Mouse (Mus musculus) embryonic facial prominence, embryonic 15.5 days (tissue): ENCODE measurements around the gene Thbs4. TPM values are rescaled to one million over a fixed set of nuclear protein-coding genes. Genes with fewer than 3 reads are reported as not detected.
"Not testable (repeated sequence)": the region's sequence is repeated elsewhere in the genome, so short reads cannot be mapped to it uniquely, and the experiment has no call there.

Experiments used
- ATAC-seq: fragments of 200-750 bp; cut with Nextera tagmentation; 2 replicates; pipeline ENCODE4 v1.8.0; 2017; ENCODE audit warnings: low read depth, moderate TSS enrichment; ENCODE audit not compliant: insufficient number of reproducible peaks, low FRiP score, low TSS enrichment
- H3K27ac ChIP-seq: fragments of 300-500 bp; sonication (generic); replicated peaks from 2 replicates; pipeline ENCODE4 v1.5.1; 2015; ENCODE audit warnings: mild to moderate bottlenecking, inconsistent platforms
- H3K27me3 ChIP-seq: fragments of 300-500 bp; sonication (generic); 2 replicates; pipeline ENCODE4 v1.6.1; 2015; ENCODE audit warnings: inconsistent platforms
- H3K36me3 ChIP-seq: fragments of 300-500 bp; sonication (generic); 2 replicates; pipeline ENCODE4 v1.6.1; 2015; ENCODE audit warnings: mild to moderate bottlenecking, inconsistent platforms
- H3K4me1 ChIP-seq: fragments of 300-500 bp; sonication (generic); 2 replicates; pipeline ENCODE4 v1.6.1; 2015; ENCODE audit warnings: inconsistent platforms
- H3K4me2 ChIP-seq: fragments of 300-500 bp; sonication (generic); replicated peaks from 2 replicates; pipeline ENCODE4 v1.6.1; 2015; ENCODE audit warnings: mild to moderate bottlenecking, inconsistent platforms
- H3K4me3 ChIP-seq: fragments of 300-500 bp; sonication (generic); replicated peaks from 2 replicates; pipeline ENCODE4 v1.5.1; 2015; ENCODE audit warnings: mild to moderate bottlenecking, inconsistent platforms
- H3K9ac ChIP-seq: fragments of 300-500 bp; sonication (generic); 2 replicates; pipeline ENCODE4 v1.6.1; 2015; ENCODE audit warnings: inconsistent platforms
- H3K9me3 ChIP-seq: fragments of 300-500 bp; sonication (generic); replicated peaks from 2 replicates; pipeline ENCODE4 v1.6.1; 2016; ENCODE audit warnings: inconsistent platforms
- WGBS: fragments of 180-500 bp; shearing (Covaris S2); methylation state at CpG from one replicate; pipeline ENCODE4 v1.1.7; 2015; 5-methylcytosine and 5-hydroxymethylcytosine counted together
- polyA plus RNA-seq: library from polyadenylated mRNA; unstranded; fragments of >200 nt; fragmentation: Nextera tagmentation; extraction: Ambion mirVana; gene quantifications from 2 replicates; pipeline ENCODE4 v1.2.1, GENCODE M21; 2015

Gene Thbs4
- polyA plus RNA-seq: 30.8 and 51.3 TPM in 2 replicates

DNA sequence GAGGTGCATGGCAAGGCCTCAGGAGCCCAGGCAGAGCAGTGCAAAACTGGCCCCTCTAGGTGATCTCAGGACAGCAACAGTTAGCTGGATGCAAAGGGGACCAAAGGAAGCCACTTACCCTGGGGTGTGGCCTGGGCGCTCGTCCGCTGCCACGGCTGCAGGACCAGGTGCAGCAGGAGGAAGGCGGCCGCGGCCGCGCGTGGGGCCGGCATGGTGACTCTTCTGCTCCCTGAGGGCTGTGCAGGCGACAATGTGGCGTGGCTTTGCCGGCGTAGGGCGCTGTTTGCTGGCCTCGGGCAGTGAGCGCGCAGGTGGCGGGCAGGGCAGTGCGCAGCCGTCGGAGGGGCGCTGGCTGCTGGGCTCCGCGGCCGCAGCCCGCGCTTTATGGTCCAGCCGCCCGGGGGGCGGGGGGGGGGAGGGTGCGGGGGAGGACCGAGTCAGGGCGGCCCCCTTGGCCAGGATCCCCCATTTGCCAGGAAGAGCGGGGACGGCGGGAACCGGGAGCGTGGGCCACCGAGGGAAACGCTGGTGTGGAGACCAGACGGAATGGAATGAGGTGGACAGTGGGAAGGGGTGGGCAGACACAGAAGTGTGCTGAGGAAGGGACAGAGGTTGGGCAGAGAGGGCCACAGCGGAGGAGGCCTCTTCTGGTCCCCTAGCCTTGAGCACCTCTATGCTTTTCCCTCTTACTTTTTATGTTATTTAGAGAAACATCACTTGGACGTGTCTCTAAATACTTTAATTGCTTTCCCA, at the start of gene Thbs4:
TSS of gene Thbs4 (minus strand) at position 357 of the 753 bp plus-strand sequence.
- 0 out of 2 replicates have a peak, but pooled peaks have one; percentile 34 for ATAC-seq
- H3K27ac ChIP-seq: no peak within 1 kb of the TSS
- H3K36me3 ChIP-seq: no peaks in the 10 kb centered on the region
- no peaks in the 10 kb centered on the region for H3K9me3 ChIP-seq
- H3K9ac ChIP-seq: no peak within 1 kb of the TSS
- peak within 1 kb of the TSS; percentile 41 for H3K4me3 ChIP-seq
- peaks cover 8% of the 10 kb centered on the region for H3K4me1 ChIP-seq
- peak within 1 kb of the TSS; percentile 78 for H3K4me2 ChIP-seq
- 6% methylated on average over 36 of the region's 45 CpGs for WGBS
- peaks cover 24% of the 10 kb centered on the region for H3K27me3 ChIP-seq

DNA sequence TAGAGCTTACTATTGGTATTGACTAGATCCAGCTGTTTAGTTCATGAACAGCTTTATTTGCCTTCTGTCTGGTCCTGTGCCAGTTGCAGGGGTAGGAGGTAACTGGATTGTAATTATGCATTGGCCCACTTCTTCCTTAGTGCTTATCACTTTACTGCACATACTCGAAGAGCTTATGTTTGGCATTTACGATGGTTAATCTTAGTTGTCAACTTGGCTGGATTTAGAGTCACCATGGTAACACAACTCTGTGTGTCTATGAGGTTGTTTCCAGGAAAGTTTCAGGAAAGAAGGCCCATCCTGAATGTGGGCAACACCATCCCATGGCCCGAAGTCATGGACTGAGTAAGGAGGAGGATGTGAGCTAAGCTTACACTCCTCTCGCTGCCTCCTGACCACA, 38.5 kb upstream of the Thbs4 start:
- H3K4me1 ChIP-seq: peaks cover 15% of the 10 kb centered on the region

DNA sequence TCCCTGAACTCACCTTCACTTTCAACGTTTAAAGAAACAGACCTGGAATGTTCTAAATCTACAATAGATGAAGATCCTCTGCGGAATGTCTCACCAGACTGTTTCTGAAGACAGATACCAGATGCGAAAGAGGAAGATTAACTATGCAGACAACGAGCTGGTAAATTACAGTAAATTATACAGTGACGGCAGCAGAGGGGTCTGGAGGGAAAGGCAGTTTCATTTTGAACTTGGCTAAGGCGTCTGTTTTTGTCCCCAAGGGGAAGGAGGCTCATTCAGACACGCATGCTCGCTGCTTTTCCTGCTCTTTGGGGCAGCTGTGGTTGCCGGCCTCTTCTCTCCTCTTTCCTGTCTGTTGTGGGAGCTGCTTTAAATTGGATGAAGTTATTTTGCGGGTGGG, 34.2 kb upstream of the Thbs4 start:
- H3K9me3 ChIP-seq: no peaks in the 10 kb centered on the region
- no peaks in the 10 kb centered on the region for H3K36me3 ChIP-seq
- no peaks in the 10 kb centered on the region for H3K27me3 ChIP-seq
- H3K27ac ChIP-seq: peak overlapping the region; percentile 28; the same call in 1 of the 2 replicates
- H3K4me1 ChIP-seq: peaks cover 15% of the 10 kb centered on the region
- H3K4me3 ChIP-seq: 0 out of 2 replicates have a peak overlapping the region, but pooled peaks have one; percentile 8
- ATAC-seq: no peak; the same call in 1 of the 2 replicates
- 28% methylated on average over 10 of the region's 10 CpGs for WGBS
- H3K4me2 ChIP-seq: peak overlapping the region; percentile 34; the same call in 1 of the 2 replicates
- no peak overlapping the region for H3K9ac ChIP-seq

More for the DNA sequence above, 38.5 kb upstream of the Thbs4 start:
- Histone ChIP-seq H3K9me3 (no peaks in the 10 kb centered on the region), H3K27ac (no peak overlapping the region), H3K9ac (no peak overlapping the region), H3K27me3 (no peaks in the 10 kb centered on the region), H3K36me3 (no peaks in the 10 kb centered on the region), H3K4me3 (no peak overlapping the region), H3K4me2 (no peak overlapping the region)
- 85% methylated on average over 4 of the region's 4 CpGs for WGBS
- ATAC-seq: no peak

DNA sequence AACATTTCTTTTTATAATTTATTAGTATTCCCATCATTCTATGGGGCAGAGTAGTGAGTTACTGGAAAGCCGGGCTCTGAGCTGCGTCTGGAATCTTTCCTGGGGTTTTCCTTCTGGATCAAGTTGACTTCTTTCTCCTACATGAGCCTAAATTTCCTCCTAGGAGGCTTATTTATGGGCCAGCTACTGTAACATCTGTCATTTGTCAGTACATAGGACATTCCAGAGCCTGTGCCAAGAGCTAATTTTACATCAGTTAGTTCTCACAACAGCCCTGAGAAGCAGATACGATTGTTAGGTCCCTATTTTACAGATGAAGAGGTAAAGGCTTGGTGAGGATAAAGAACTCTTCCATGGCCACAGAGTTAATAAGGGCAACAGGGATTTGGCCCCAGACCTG, 22.7 kb upstream of the Thbs4 start:
- Histone ChIP-seq H3K27me3 (no peaks in the 10 kb centered on the region), H3K4me1 (0 out of 2 replicates have a peak, but pooled peaks cover 6% of the 10 kb centered on the region), H3K4me3 (no peak overlapping the region), H3K9ac (no peak overlapping the region), H3K9me3 (no peaks in the 10 kb centered on the region), H3K4me2 (no peak overlapping the region), H3K27ac (no peak overlapping the region), H3K36me3 (no peaks in the 10 kb centered on the region)
- WGBS: 42% methylated on average over 3 of the region's 3 CpGs
- no peak for ATAC-seq

DNA sequence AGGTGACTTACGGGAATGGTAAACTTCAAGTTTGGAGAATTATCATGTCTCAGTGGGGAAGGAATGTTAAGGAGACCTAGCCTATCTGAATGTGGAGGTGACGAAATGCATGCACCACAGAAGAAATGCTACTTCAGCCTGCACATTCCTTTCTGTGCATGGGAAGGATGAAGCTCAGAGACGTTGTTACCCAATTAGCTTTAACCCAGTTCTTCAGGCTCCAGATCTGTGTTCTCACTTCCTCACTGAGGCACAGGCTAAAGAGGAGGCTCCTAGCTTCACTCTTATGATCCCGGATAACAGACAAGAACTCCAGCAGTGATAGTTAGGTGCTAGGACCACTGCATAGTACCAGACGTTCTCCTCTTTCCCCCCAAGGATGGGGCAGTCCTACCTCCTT, 21.7 kb upstream of the Thbs4 start:
- H3K27ac ChIP-seq: no peak overlapping the region
- H3K36me3 ChIP-seq: no peaks in the 10 kb centered on the region
- H3K27me3 ChIP-seq: no peaks in the 10 kb centered on the region
- H3K4me3 ChIP-seq: no peak overlapping the region
- H3K9me3 ChIP-seq: no peaks in the 10 kb centered on the region
- no peak overlapping the region for H3K4me2 ChIP-seq
- ATAC-seq: no peak
- 0 out of 2 replicates have a peak, but pooled peaks cover 6% of the 10 kb centered on the region for H3K4me1 ChIP-seq
- 81% methylated on average over 5 of the region's 5 CpGs for WGBS
- no peak overlapping the region for H3K9ac ChIP-seq

GRCm38 (mm10) chr13:92810592-92810991, 16.0 kb upstream of the Thbs4 start:
- ATAC-seq, H3K36me3 ChIP-seq, H3K4me2 ChIP-seq, H3K9me3 ChIP-seq, H3K4me1 ChIP-seq, H3K27me3 ChIP-seq, H3K4me3 ChIP-seq, H3K27ac ChIP-seq, H3K9ac ChIP-seq: not testable (repeated sequence)
- WGBS: 85% methylated on average over 1 of the region's 1 CpGs

GRCm38 (mm10) chr13:92807849-92808248, 13.2 kb upstream of the Thbs4 start:
- Histone ChIP-seq H3K36me3 (no peaks in the 10 kb centered on the region), H3K9ac (no peak overlapping the region), H3K27me3 (no peaks in the 10 kb centered on the region), H3K4me1 (no peaks in the 10 kb centered on the region), H3K9me3 (no peaks in the 10 kb centered on the region), H3K4me2 (no peak overlapping the region), H3K4me3 (no peak overlapping the region), H3K27ac (no peak overlapping the region)
- WGBS: 86% methylated on average over 3 of the region's 3 CpGs
- ATAC-seq: no peak

GRCm38 (mm10) chr13:92806785-92807184, 12.2 kb upstream of the Thbs4 start:
- Histone ChIP-seq H3K4me3 (no peak overlapping the region), H3K9me3 (no peaks in the 10 kb centered on the region), H3K4me1 (no peaks in the 10 kb centered on the region), H3K36me3 (no peaks in the 10 kb centered on the region), H3K27ac (no peak overlapping the region), H3K27me3 (no peaks in the 10 kb centered on the region), H3K9ac (no peak overlapping the region), H3K4me2 (no peak overlapping the region)
- ATAC-seq: no peak

DNA sequence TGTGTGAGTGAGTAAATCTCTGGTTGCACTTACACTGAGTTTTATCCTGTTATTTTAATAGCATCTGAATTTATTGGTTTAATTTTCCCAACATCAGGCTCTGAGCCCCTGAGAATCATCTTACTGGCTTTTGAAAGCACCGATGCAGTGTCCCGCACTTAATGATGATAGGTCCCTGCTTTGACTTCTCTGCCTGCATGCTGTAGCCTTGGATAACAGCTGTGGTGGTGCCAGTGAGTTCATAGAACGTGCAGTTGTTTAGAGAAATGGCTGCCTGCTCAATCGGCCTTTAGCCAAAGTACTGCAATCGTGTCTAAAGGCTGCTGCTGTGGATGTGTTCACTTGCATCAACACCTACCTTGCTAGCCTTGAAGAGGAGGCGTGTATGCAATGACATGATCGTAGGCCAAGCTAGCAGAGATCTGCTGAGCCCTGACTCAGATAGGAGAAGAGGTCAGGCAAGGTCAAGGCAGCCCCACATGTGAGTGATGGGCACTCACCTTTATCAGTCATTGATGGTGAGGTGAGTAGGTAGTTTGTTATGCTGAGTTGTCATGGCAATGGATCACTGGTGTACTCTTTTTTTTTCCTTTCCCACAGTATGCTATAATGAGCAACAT, 4.8 kb upstream of the Thbs4 start:
- Histone ChIP-seq H3K4me3 (no peak overlapping the region), H3K27ac (0 out of 2 replicates have a peak overlapping the region, but pooled peaks have one; percentile 39), H3K9me3 (no peaks in the 10 kb centered on the region), H3K27me3 (peaks cover 15% of the 10 kb centered on the region), H3K4me1 (peaks cover 5% of the 10 kb centered on the region), H3K36me3 (no peaks in the 10 kb centered on the region), H3K9ac (no peak overlapping the region), H3K4me2 (no peak overlapping the region)
- WGBS: 62% methylated on average over 7 of the region's 7 CpGs
- no peak for ATAC-seq

DNA sequence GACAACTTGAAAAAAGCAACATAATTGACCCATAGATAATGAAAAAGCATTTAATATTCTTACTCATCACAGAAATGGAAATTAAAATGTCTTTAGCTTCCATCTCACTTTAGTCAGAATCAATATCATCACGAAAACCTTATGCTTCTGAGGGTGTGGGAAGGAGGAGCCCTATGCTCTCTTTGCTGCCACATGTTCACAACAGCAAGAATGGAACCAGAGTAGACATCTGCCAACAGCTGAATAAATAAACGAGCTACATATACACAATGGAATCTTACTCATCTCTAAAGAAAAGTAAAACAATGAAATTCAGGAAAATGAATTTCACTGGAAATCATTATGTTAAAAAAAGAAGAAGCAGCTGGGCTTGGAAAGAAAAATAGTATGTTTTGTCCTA, 4.2 kb upstream of the Thbs4 start:
- WGBS: 48% methylated on average over 2 of the region's 2 CpGs
- H3K4me1 ChIP-seq: peaks cover 8% of the 10 kb centered on the region
- no peak overlapping the region for H3K27ac ChIP-seq
- H3K4me3 ChIP-seq: no peak overlapping the region
- H3K9ac ChIP-seq: no peak overlapping the region
- H3K36me3 ChIP-seq: no peaks in the 10 kb centered on the region
- H3K4me2 ChIP-seq: no peak overlapping the region
- H3K27me3 ChIP-seq: peaks cover 20% of the 10 kb centered on the region
- H3K9me3 ChIP-seq: no peaks in the 10 kb centered on the region
- no peak for ATAC-seq

- Histone ChIP-seq H3K4me1 (peaks cover 8% of the 10 kb centered on the region), H3K4me3 (no peak overlapping the region), H3K27me3 (peaks cover 24% of the 10 kb centered on the region), H3K27ac (no peak overlapping the region), H3K9ac (no peak overlapping the region), H3K9me3 (no peaks in the 10 kb centered on the region), H3K4me2 (no peak overlapping the region), H3K36me3 (no peaks in the 10 kb centered on the region)
- ATAC-seq: no peak
- WGBS: 41% methylated on average over 8 of the region's 8 CpGs
Measured at GRCm38 (mm10) chr13:92793636-92794035, 982 bp downstream of the Thbs4 start.
